Mouse (Mus musculus) midbrain, embryonic 12.5 days (tissue): ENCODE results near the gene Ptprm. TPM values are rescaled to one million over a fixed set of nuclear protein-coding genes. Genes with fewer than 3 reads are reported as not detected.

Experiments
- ATAC-seq: fragments of 200-750 bp; cut with Nextera tagmentation; 2 replicates; pipeline ENCODE4 v1.8.0; 2017; ENCODE audit warnings: low read depth, moderate TSS enrichment, moderate library complexity; ENCODE audit not compliant: low FRiP score
- H3K27ac ChIP-seq: fragments of 300-500 bp; sonication (generic); replicated peaks from 2 replicates; pipeline ENCODE4 v1.5.1; 2016; ENCODE audit warnings: mild to moderate bottlenecking
- H3K27me3 ChIP-seq: fragments of 300-500 bp; sonication (generic); 2 replicates; pipeline ENCODE4 v1.6.1; 2016; ENCODE audit warnings: mild to moderate bottlenecking
- H3K36me3 ChIP-seq: fragments of 300-500 bp; sonication (generic); 2 replicates; pipeline ENCODE4 v1.6.1; 2016
- H3K4me1 ChIP-seq: fragments of 300-500 bp; sonication (generic); 2 replicates; pipeline ENCODE4 v1.6.1; 2016
- H3K4me2 ChIP-seq: fragments of 300-500 bp; sonication (generic); replicated peaks from 2 replicates; pipeline ENCODE4 v1.6.1; 2016; ENCODE audit warnings: mild to moderate bottlenecking, moderate library complexity
- H3K4me3 ChIP-seq: fragments of 300-500 bp; sonication (generic); 2 replicates; pipeline ENCODE4 v1.5.1; 2016; ENCODE audit warnings: mild to moderate bottlenecking
- H3K9ac ChIP-seq: fragments of 300-500 bp; sonication (generic); replicated peaks from 2 replicates; pipeline ENCODE4 v1.6.1; 2016; ENCODE audit warnings: mild to moderate bottlenecking, moderate library complexity
- H3K9me3 ChIP-seq: fragments of 300-500 bp; sonication (generic); 2 replicates; pipeline ENCODE4 v1.6.1; 2016; ENCODE audit warnings: mild to moderate bottlenecking
- WGBS: fragments of 180-500 bp; shearing (Covaris S2); methylation state at CpG from one replicate; pipeline ENCODE4 v1.1.7; 2016; 5-methylcytosine and 5-hydroxymethylcytosine counted together
- polyA plus RNA-seq: library from polyadenylated mRNA; unstranded; fragments of >200 nt; fragmentation: Nextera tagmentation; extraction: Ambion mirVana; gene quantifications from 2 replicates; pipeline ENCODE4 v1.2.1, GENCODE M21; 2016

Gene Ptprm
- polyA plus RNA-seq, 1 experiment from 2014 or later = 11.8 TPM

DNA sequence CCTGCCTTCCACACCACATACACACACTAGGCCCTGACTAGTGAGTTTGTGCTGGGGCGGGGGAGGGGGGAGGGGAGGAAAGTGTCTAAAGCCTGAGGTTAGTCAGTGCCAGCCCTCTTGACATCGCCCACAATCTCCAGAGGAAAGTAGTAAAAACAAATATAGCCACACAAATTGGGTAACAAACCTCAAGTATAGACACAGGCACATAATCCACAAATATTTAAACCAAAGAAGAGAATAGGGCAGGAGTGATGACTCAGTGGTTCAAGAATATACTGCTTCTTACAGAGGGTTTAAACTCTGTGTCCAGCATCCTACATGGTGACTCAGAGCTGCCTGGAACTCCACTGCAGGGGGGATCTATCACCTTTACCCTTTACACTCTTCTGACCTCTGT, 203.8 kb downstream of the Ptprm start:
- ATAC-seq = no peak
- no peak overlapping the region for H3K27ac ChIP-seq
- no peak overlapping the region for H3K9ac ChIP-seq
- no peaks in the 10 kb centered on the region for H3K27me3 ChIP-seq
- WGBS = 75% methylated on average over 2 of the region's 2 CpGs
- no peaks in the 10 kb centered on the region for H3K36me3 ChIP-seq
- no peaks in the 10 kb centered on the region for H3K9me3 ChIP-seq
- no peaks in the 10 kb centered on the region for H3K4me1 ChIP-seq
- H3K4me2 ChIP-seq = no peak overlapping the region
- no peak overlapping the region for H3K4me3 ChIP-seq

- WGBS = 87% methylated on average over 4 of the region's 4 CpGs
- no peak for ATAC-seq
- no peak overlapping the region for H3K4me2 ChIP-seq
Measured at GRCm38 (mm10) chr17:67142183-67142756, 212.0 kb downstream of the Ptprm start.

DNA sequence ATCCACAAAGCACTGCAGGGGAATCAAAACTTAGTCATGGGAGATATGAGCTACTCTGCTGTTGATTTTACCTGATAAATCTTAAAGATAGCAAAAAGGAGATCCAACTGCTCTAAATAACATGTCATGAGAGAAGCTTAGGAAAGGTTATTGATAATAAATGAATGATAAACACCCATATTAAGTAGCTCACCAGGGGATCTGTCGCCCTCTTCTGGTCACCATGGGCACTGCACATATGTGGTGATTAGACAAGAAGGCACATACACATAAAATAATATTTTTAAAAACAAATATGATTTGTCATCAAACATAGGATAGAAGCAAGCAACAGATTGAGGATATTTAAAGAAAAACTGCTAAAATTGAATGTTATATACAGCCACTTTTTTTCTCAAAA, 213.8 kb downstream of the Ptprm start:
- no peak overlapping the region for H3K9ac ChIP-seq
- H3K9me3 ChIP-seq = no peaks in the 10 kb centered on the region
- no peak overlapping the region for H3K4me2 ChIP-seq
- no peak for ATAC-seq
- no peaks in the 10 kb centered on the region for H3K4me1 ChIP-seq
- WGBS = 27% methylated on average over 1 of the region's 1 CpGs
- no peaks in the 10 kb centered on the region for H3K36me3 ChIP-seq
- no peak overlapping the region for H3K27ac ChIP-seq
- no peak overlapping the region for H3K4me3 ChIP-seq
- no peaks in the 10 kb centered on the region for H3K27me3 ChIP-seq

More at GRCm38 (mm10) chr17:67142183-67142756, 212.0 kb downstream of the Ptprm start:
- H3K27ac ChIP-seq = no peak overlapping the region
- no peaks in the 10 kb centered on the region for H3K36me3 ChIP-seq
- no peaks in the 10 kb centered on the region for H3K4me1 ChIP-seq
- no peaks in the 10 kb centered on the region for H3K27me3 ChIP-seq
- no peak overlapping the region for H3K9ac ChIP-seq
- H3K4me3 ChIP-seq = no peak overlapping the region
- H3K9me3 ChIP-seq = no peaks in the 10 kb centered on the region

GRCm38 (mm10) chr17:67138981-67139380, 215.3 kb downstream of the Ptprm start:
- Histone ChIP-seq H3K4me2 (no peak overlapping the region), H3K9ac (no peak overlapping the region), H3K4me3 (no peak overlapping the region), H3K36me3 (no peaks in the 10 kb centered on the region), H3K27ac (no peak overlapping the region), H3K4me1 (no peaks in the 10 kb centered on the region), H3K9me3 (no peaks in the 10 kb centered on the region), H3K27me3 (no peaks in the 10 kb centered on the region)
- no peak for ATAC-seq
- WGBS = 80% methylated on average over 12 of the region's 12 CpGs

DNA sequence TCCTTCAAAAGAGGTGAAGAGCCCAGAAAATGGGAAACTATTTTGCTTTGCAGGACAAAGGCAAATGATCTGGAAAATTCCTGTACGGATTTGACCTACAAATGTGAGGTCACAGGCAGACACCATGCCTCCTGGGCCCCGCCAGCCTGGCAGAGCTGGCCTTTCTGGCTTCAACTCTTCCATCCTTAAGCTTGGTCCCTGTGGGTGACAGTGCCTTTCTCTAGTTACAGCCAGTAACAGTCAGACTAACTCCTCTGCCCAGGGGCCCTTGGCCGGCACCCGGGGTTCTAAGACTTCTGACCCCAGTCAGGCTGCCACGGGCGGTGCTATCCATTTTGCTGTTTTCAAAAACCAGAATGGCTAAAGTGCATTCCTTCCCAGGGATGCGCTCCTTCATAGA, 217.4 kb downstream of the Ptprm start:
- Histone ChIP-seq H3K9ac (no peak overlapping the region), H3K4me3 (no peak overlapping the region), H3K27ac (no peak overlapping the region), H3K27me3 (no peaks in the 10 kb centered on the region), H3K36me3 (no peaks in the 10 kb centered on the region), H3K4me2 (no peak overlapping the region), H3K9me3 (no peaks in the 10 kb centered on the region), H3K4me1 (no peaks in the 10 kb centered on the region)
- ATAC-seq = no peak
- WGBS = 85% methylated on average over 7 of the region's 7 CpGs

DNA sequence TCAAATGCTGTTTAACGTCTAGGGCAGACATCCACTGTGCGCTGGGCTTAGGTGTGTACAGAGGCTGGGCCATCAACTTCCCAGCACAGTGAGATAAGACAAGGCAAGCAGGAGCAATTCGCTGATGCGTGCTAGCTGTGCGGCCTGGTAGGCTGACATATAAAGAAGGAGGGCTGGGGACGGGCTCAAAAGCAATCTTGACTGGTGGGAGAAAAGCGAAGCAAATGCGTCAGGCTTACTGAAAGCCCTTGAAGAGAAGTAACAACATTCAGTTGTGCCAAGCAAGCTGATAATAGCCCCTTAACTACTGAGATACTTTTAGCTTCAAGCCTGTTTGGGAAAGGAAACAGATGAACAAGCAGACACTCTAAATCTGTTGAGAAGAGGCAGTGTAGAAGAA, 217.8 kb downstream of the Ptprm start:
- Histone ChIP-seq H3K4me2 (no peak overlapping the region), H3K9me3 (no peaks in the 10 kb centered on the region), H3K4me3 (no peak overlapping the region), H3K27ac (no peak overlapping the region), H3K27me3 (no peaks in the 10 kb centered on the region), H3K9ac (no peak overlapping the region), H3K4me1 (no peaks in the 10 kb centered on the region), H3K36me3 (no peaks in the 10 kb centered on the region)
- WGBS = 81% methylated on average over 8 of the region's 8 CpGs
- no peak for ATAC-seq

DNA sequence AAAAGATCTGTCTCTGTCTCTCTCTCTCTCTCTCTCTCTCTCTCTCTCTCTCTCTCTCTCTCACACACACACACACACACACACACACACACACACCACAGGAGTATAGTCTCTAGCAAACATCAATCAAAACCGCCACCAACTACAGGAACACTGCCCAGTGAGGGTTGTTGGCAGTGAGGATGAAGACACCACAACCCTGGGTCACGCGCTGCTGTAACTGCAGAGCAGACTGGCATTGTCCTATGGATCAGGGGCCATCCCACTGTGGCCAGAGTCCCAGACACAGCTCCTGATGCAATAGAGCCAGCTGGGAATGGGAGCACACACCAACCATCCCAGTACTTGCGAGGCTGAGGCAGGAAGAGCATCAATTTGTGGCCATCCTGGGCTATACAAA, 220.0 kb downstream of the Ptprm start:
- Histone ChIP-seq H3K27me3 (no peaks in the 10 kb centered on the region), H3K36me3 (no peaks in the 10 kb centered on the region), H3K9me3 (no peaks in the 10 kb centered on the region), H3K27ac (no peak overlapping the region), H3K4me2 (no peak overlapping the region), H3K9ac (no peak overlapping the region), H3K4me1 (no peaks in the 10 kb centered on the region), H3K4me3 (no peak overlapping the region)
- 85% methylated on average over 4 of the region's 4 CpGs for WGBS
- ATAC-seq = no peak

GRCm38 (mm10) chr17:67133440-67134103, 220.7 kb downstream of the Ptprm start:
- Histone ChIP-seq H3K27ac (no peak overlapping the region), H3K36me3 (no peaks in the 10 kb centered on the region), H3K4me3 (no peak overlapping the region), H3K4me1 (no peaks in the 10 kb centered on the region), H3K4me2 (no peak overlapping the region), H3K27me3 (no peaks in the 10 kb centered on the region), H3K9me3 (no peaks in the 10 kb centered on the region), H3K9ac (no peak overlapping the region)
- ATAC-seq = no peak
- 71% methylated on average over 13 of the region's 13 CpGs for WGBS

DNA sequence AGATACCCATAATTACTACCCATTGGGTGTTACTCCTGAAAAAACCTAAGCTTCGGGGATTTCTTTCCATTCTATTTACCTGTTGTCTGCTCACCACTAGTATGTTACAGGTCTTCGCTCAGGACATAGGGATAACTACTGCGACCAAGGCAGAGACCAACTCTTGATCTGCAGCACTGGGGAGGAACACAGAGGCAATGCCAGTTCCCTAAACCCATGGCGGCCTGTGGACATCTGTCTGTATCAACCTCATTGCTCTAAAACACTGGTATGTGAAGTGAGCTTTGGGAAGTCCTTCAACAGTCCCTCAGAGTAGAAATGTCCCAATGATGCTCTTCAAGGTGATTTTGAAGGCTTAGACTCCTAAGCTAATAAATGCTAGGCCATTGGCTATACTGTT, 221.2 kb downstream of the Ptprm start:
- 96% methylated on average over 4 of the region's 4 CpGs for WGBS
- no peak for ATAC-seq
- Histone ChIP-seq H3K4me2 (no peak overlapping the region), H3K4me3 (no peak overlapping the region), H3K9ac (no peak overlapping the region), H3K4me1 (no peaks in the 10 kb centered on the region), H3K27me3 (no peaks in the 10 kb centered on the region), H3K9me3 (no peaks in the 10 kb centered on the region), H3K36me3 (no peaks in the 10 kb centered on the region), H3K27ac (no peak overlapping the region)

DNA sequence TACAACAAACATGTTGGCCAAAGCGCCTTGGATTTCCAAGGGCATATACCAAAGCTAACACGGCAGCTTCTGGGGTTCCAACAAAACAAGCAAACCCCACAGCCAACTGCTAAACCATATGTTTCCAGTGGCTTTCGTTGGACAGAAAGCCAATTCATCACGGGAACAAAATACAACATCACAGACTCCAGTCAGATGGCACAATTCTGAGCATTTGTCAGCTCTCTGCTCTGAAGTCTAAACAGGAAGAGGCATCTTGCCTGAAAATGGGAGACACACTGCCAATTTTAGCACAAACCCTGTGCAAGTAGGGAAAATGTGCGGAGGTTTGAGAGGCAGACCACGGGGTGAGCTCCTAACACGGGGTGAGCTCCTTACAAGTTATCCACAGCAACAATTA, 226.7 kb downstream of the Ptprm start:
- no peak for ATAC-seq
- Histone ChIP-seq H3K4me1 (no peaks in the 10 kb centered on the region), H3K9me3 (no peaks in the 10 kb centered on the region), H3K36me3 (no peaks in the 10 kb centered on the region), H3K9ac (no peak overlapping the region), H3K27me3 (no peaks in the 10 kb centered on the region), H3K4me3 (no peak overlapping the region), H3K4me2 (no peak overlapping the region), H3K27ac (no peak overlapping the region)
- WGBS = 85% methylated on average over 7 of the region's 7 CpGs

GRCm38 (mm10) chr17:67125596-67125995, 228.7 kb downstream of the Ptprm start:
- ATAC-seq = no peak
- Histone ChIP-seq H3K4me2 (no peak overlapping the region), H3K9me3 (no peaks in the 10 kb centered on the region), H3K27me3 (no peaks in the 10 kb centered on the region), H3K9ac (no peak overlapping the region), H3K36me3 (no peaks in the 10 kb centered on the region), H3K4me1 (no peaks in the 10 kb centered on the region), H3K4me3 (no peak overlapping the region), H3K27ac (no peak overlapping the region)
- 61% methylated on average over 4 of the region's 4 CpGs for WGBS

DNA sequence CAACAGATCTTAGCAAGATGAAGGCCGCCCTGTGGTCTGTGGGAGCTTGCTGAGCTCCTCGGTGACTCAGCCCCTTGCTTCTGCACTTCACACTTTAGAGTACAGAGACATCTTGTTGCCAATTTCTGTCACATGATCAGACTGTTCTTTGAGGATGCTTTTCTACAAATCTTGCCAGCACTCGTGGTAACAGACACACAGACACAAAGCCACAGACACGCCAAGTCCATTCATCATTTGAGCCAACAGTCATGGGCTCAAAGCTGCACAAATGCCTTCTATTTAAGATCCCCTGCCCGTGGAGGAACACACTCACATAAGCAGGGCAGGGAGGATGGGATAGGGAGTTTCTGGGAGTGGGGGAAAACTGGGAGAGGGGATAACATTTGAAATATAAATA, 230.0 kb downstream of the Ptprm start:
- Histone ChIP-seq H3K9me3 (no peaks in the 10 kb centered on the region), H3K9ac (no peak overlapping the region), H3K36me3 (no peaks in the 10 kb centered on the region), H3K4me3 (no peak overlapping the region), H3K4me1 (no peaks in the 10 kb centered on the region), H3K27me3 (no peaks in the 10 kb centered on the region), H3K4me2 (no peak overlapping the region), H3K27ac (no peak overlapping the region)
- ATAC-seq = no peak
- WGBS = 75% methylated on average over 5 of the region's 5 CpGs

GRCm38 (mm10) chr17:67123722-67124121, 230.5 kb downstream of the Ptprm start:
- no peak for ATAC-seq
- Histone ChIP-seq H3K36me3 (no peaks in the 10 kb centered on the region), H3K9ac (no peak overlapping the region), H3K27me3 (no peaks in the 10 kb centered on the region), H3K9me3 (no peaks in the 10 kb centered on the region), H3K4me1 (no peaks in the 10 kb centered on the region), H3K27ac (no peak overlapping the region), H3K4me3 (no peak overlapping the region), H3K4me2 (no peak overlapping the region)
- WGBS = 85% methylated on average over 5 of the region's 5 CpGs
